Mouse (Mus musculus) intestine, embryonic 14.5 days (tissue): Measurements from ENCODE around the gene Mtfmt. TPM values are rescaled to one million over a fixed set of nuclear protein-coding genes. Genes with fewer than 3 reads are reported as not detected.

Experiments used
- ATAC-seq: fragments of 200-750 bp; cut with Nextera tagmentation; replicated peaks from 2 replicates; pipeline ENCODE4 v1.8.0; 2017; ENCODE audit warnings: low read depth, moderate number of reproducible peaks, moderate TSS enrichment, moderate library complexity; ENCODE audit not compliant: low FRiP score, low TSS enrichment
- DNase-seq: peaks from one replicate; pipeline ENCODE4 v3.0.0-alpha.2; 2018; ENCODE audit warnings: low spot score
- H3K27ac ChIP-seq: fragments of 300-500 bp; sonication (generic); 2 replicates; pipeline ENCODE4 v1.5.1; 2014; ENCODE audit warnings: low read depth, mild to moderate bottlenecking, control low read depth
- H3K27me3 ChIP-seq: fragments of 300-500 bp; sonication (generic); replicated peaks from 2 replicates; pipeline ENCODE4 v1.6.1; 2014; ENCODE audit warnings: low read length, control low read depth; ENCODE audit not compliant: control insufficient read depth, insufficient read depth
- H3K36me3 ChIP-seq: fragments of 300-500 bp; sonication (generic); 2 replicates; pipeline ENCODE4 v1.6.1; 2014; ENCODE audit warnings: low read length, control low read depth; ENCODE audit not compliant: control insufficient read depth, insufficient read depth
- H3K4me1 ChIP-seq: fragments of 300-500 bp; sonication (generic); replicated peaks from 2 replicates; pipeline ENCODE4 v1.6.1; 2014; ENCODE audit warnings: low read length, control low read depth, mixed read lengths; ENCODE audit not compliant: control insufficient read depth, insufficient read depth
- H3K4me2 ChIP-seq: fragments of 300-500 bp; sonication (generic); 2 replicates; pipeline ENCODE4 v1.6.1; 2014; ENCODE audit warnings: low read length
- H3K4me3 ChIP-seq: fragments of 300-500 bp; sonication (generic); 2 replicates; pipeline ENCODE4 v1.5.1; 2014; ENCODE audit warnings: low read depth, low read length, control low read depth, mixed read lengths
- H3K9ac ChIP-seq: fragments of 300-500 bp; sonication (generic); 2 replicates; pipeline ENCODE4 v1.6.1; 2014; ENCODE audit warnings: mild to moderate bottlenecking, low read length
- H3K9me3 ChIP-seq: fragments of 300-500 bp; sonication (generic); 2 replicates; pipeline ENCODE4 v1.6.1; 2016; ENCODE audit warnings: low read length, control low read depth; ENCODE audit not compliant: control insufficient read depth
- WGBS: fragments of 180-500 bp; shearing (Covaris S2); extraction: QIAGEN DNeasy Blood & Tissue Kit; methylation state at CpG from one replicate; pipeline ENCODE4 v1.1.7; 2014; 5-methylcytosine and 5-hydroxymethylcytosine counted together
- polyA plus RNA-seq: library from polyadenylated mRNA; unstranded; fragments of >200 nt; fragmentation: Nextera tagmentation; extraction: Ambion mirVana; gene quantifications from 2 replicates; pipeline ENCODE4 v1.2.1, GENCODE M21; 2014

Mtfmt gene
- polyA plus RNA-seq, 1 experiment from 2014 or later, result 19.5 TPM

GRCm38 (mm10) chr9:65398279-65398678 is 37.3 kb upstream of the Mtfmt start, which contains the start of gene Rasl12:
Gene Rasl12 (plus strand): TSS chr9:65398506.
- 1% methylated on average over 24 of the region's 24 CpGs for WGBS
- peak; percentile 72; the same call in 1 of the 2 replicates for ATAC-seq

DNA sequence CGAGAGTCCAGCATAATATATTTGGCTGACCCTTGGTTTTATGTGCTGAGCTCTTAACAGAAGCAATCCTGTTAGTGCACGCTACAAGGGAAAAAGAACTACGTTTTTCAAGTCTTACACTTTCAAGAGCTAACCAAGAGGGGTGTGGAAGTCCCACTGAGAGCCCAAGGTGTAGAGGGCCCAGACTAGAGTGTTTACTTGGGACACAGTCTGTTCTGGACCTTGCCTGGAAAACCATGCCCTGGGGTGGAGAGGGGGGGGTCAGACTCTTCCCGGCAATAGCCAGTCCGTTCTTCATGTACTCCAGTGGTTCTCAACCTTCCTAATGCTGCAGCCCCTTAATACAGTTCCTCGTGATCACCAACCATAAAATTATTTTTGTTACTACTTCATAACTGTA is 35.6 kb upstream of the Mtfmt start:
- Histone ChIP-seq H3K4me2 (no peak overlapping the region), H3K9ac (no peak overlapping the region), H3K9me3 (no peaks in the 10 kb centered on the region), H3K27ac (no peak overlapping the region), H3K4me3 (no peak overlapping the region), H3K4me1 (peaks cover 3% of the 10 kb centered on the region; the same call in 1 of the 2 replicates), H3K27me3 (peaks cover 75% of the 10 kb centered on the region), H3K36me3 (no peaks in the 10 kb centered on the region)
- ATAC-seq, result no peak
- no peak for DNase-seq
- WGBS, result 80% methylated on average over 6 of the region's 6 CpGs

More at GRCm38 (mm10) chr9:65398279-65398678, 37.3 kb upstream of the Mtfmt start, which contains the start of gene Rasl12:
- Histone ChIP-seq H3K27ac (no peak within 1 kb of the TSS), H3K4me3 (peak within 1 kb of the TSS; percentile 44), H3K4me2 (peak within 1 kb of the TSS; percentile 74), H3K36me3 (no peaks in the 10 kb centered on the region), H3K9me3 (no peaks in the 10 kb centered on the region), H3K27me3 (peaks cover 78% of the 10 kb centered on the region), H3K4me1 (peaks cover 3% of the 10 kb centered on the region; the same call in 1 of the 2 replicates), H3K9ac (peak within 1 kb of the TSS; percentile 37)
- peak; percentile 80 for DNase-seq

- no peak overlapping the region for H3K27ac ChIP-seq
- no peak overlapping the region for H3K4me2 ChIP-seq
- WGBS, result 72% methylated on average over 15 of the region's 15 CpGs
- H3K27me3 ChIP-seq, result peaks cover 39% of the 10 kb centered on the region
- no peak overlapping the region for H3K9ac ChIP-seq
- no peak for DNase-seq
- no peaks in the 10 kb centered on the region for H3K36me3 ChIP-seq
- H3K4me3 ChIP-seq, result no peak overlapping the region
- no peak for ATAC-seq
- no peaks in the 10 kb centered on the region for H3K4me1 ChIP-seq
- H3K9me3 ChIP-seq, result no peaks in the 10 kb centered on the region
Measured at GRCm38 (mm10) chr9:65404331-65405183, 31.0 kb upstream of the Mtfmt start.

GRCm38 (mm10) chr9:65405184-65405449 is 30.5 kb upstream of the Mtfmt start:
- H3K4me3 ChIP-seq, result no peak overlapping the region
- peaks cover 35% of the 10 kb centered on the region for H3K27me3 ChIP-seq
- 90% methylated on average over 2 of the region's 2 CpGs for WGBS
- no peaks in the 10 kb centered on the region for H3K36me3 ChIP-seq
- no peak overlapping the region for H3K4me2 ChIP-seq
- H3K9ac ChIP-seq, result no peak overlapping the region
- DNase-seq (no peak), ATAC-seq (no peak)
- H3K27ac ChIP-seq, result no peak overlapping the region
- H3K4me1 ChIP-seq, result no peaks in the 10 kb centered on the region
- no peaks in the 10 kb centered on the region for H3K9me3 ChIP-seq

DNA sequence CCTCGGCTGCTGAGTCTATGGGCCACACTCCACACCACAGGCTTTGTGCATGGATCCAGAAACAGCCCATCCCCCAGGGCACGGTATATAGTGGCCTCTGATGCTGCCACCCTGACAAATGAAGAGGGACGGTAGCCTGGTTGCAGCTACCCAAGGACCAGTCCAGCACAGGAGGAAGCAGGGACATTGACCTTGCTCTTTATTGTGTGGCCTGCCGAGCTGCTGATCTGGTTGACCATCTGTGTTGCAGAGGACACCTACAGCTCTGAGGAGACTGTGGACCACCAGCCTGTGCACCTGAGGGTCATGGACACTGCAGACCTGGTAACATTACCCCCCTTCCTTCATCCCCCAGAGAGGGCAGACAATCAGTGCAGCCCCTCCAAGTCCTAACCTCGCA is 28.3 kb upstream of the Mtfmt start:
- H3K9me3 ChIP-seq, result no peaks in the 10 kb centered on the region
- no peak overlapping the region for H3K4me2 ChIP-seq
- no peak overlapping the region for H3K27ac ChIP-seq
- DNase-seq, result no peak
- no peaks in the 10 kb centered on the region for H3K4me1 ChIP-seq
- no peak for ATAC-seq
- WGBS, result 81% methylated on average over 5 of the region's 5 CpGs
- no peaks in the 10 kb centered on the region for H3K36me3 ChIP-seq
- peaks cover 21% of the 10 kb centered on the region for H3K27me3 ChIP-seq
- no peak overlapping the region for H3K4me3 ChIP-seq
- H3K9ac ChIP-seq, result no peak overlapping the region

DNA sequence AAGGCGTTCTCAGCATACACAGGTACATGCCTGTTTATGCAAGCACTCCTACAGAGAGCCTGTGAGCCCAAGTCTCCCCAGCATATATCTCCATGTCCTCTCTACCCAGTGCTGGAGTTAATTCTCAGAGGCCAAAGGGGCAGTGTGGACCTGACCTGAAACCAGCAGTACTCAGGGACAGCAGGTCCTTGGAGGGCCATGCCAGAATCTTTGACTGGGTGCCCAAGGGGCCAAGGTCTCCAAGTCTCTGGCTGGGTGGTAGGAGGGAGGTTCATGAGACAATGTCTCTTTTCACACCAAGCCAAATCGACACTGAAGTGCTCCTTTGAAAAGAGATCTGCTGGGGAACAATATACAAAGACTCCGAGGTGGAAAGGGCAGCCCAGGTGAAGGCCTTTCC is 27.7 kb upstream of the Mtfmt start:
- Histone ChIP-seq H3K4me1 (no peaks in the 10 kb centered on the region), H3K27ac (no peak overlapping the region), H3K4me3 (no peak overlapping the region), H3K4me2 (no peak overlapping the region), H3K27me3 (peaks cover 16% of the 10 kb centered on the region), H3K36me3 (no peaks in the 10 kb centered on the region), H3K9me3 (no peaks in the 10 kb centered on the region), H3K9ac (no peak overlapping the region)
- no peak for DNase-seq
- ATAC-seq, result no peak
- 70% methylated on average over 3 of the region's 3 CpGs for WGBS

DNA sequence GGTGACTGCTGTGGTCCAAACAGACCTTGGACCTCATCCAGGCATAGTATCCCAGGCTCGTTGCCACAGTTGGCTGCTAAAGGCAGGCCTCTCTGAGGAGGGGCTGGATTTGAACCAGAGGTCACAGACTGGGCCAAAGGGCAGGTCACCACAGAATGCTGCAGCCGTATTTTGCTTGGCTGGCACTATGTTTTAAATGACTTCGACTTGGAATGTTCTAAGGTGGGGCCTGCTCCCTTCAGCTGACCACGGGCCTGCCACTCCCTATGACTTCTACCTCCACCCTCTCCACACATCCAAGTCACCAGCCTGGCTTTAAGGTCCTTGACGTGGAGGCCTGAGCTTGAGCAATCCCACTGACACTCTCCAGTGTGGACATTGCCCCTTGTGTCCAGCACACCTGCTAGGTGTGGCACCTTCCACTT is 26.7 kb upstream of the Mtfmt start:
- no peaks in the 10 kb centered on the region for H3K4me1 ChIP-seq
- H3K9ac ChIP-seq, result no peak overlapping the region
- WGBS, result 62% methylated on average over 5 of the region's 5 CpGs
- ATAC-seq (no peak), DNase-seq (no peak)
- no peak overlapping the region for H3K4me3 ChIP-seq
- H3K27me3 ChIP-seq, result peaks cover 17% of the 10 kb centered on the region
- H3K4me2 ChIP-seq, result no peak overlapping the region
- no peak overlapping the region for H3K27ac ChIP-seq
- no peaks in the 10 kb centered on the region for H3K9me3 ChIP-seq
- H3K36me3 ChIP-seq, result no peaks in the 10 kb centered on the region

GRCm38 (mm10) chr9:65410378-65410777 is 25.2 kb upstream of the Mtfmt start:
- H3K27ac ChIP-seq, result no peak overlapping the region
- H3K4me2 ChIP-seq, result no peak overlapping the region
- H3K27me3 ChIP-seq, result peaks cover 14% of the 10 kb centered on the region
- H3K9ac ChIP-seq, result no peak overlapping the region
- ATAC-seq (no peak), DNase-seq (no peak)
- H3K36me3 ChIP-seq, result no peaks in the 10 kb centered on the region
- 90% methylated on average over 8 of the region's 8 CpGs for WGBS
- H3K4me1 ChIP-seq, result no peaks in the 10 kb centered on the region
- no peak overlapping the region for H3K4me3 ChIP-seq
- no peaks in the 10 kb centered on the region for H3K9me3 ChIP-seq

DNA sequence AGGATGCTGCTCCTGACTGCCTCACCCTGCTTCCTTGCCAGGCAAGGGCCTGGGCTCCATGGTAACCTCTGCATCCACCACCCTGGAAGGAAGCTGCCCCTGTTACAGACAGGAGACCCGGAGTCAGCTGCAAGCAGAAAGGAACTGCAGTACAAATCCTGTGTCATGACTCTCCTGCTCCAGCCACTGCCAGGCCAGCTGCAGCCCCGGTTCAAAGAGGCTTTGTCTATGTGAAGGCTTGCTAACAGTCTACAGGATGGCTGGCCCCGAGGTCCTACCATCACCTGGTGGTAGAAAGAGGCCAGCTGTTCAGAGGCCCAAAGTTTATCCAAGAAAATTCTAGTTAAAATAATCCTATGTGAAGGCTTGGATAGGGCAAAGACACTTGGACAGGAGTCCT is 24.3 kb upstream of the Mtfmt start:
- H3K4me1 ChIP-seq, result no peaks in the 10 kb centered on the region
- no peaks in the 10 kb centered on the region for H3K9me3 ChIP-seq
- H3K27me3 ChIP-seq, result peaks cover 15% of the 10 kb centered on the region
- WGBS, result 56% methylated on average over 3 of the region's 3 CpGs
- H3K9ac ChIP-seq, result no peak overlapping the region
- no peak overlapping the region for H3K4me3 ChIP-seq
- DNase-seq, result no peak
- H3K36me3 ChIP-seq, result no peaks in the 10 kb centered on the region
- no peak overlapping the region for H3K4me2 ChIP-seq
- ATAC-seq, result no peak
- H3K27ac ChIP-seq, result no peak overlapping the region
